Mouse (Mus musculus) ES-E14 (cell line): ENCODE results near the gene Lrp4. TPM values are rescaled to one million over a fixed set of nuclear protein-coding genes. Genes with fewer than 3 reads are reported as not detected.

Experiments used
- DNase-seq: peaks from one replicate; pipeline ENCODE4 v3.0.0-alpha.2; 2013; ENCODE audit warnings: low read depth, low spot score
- H3K27ac ChIP-seq: 2 replicates; pipeline ENCODE4 v1.5.1; 2012; ENCODE audit warnings: low read depth, mild to moderate bottlenecking, low read length, moderate library complexity, mixed read lengths; ENCODE audit not compliant: poor library complexity, insufficient read depth, severe bottlenecking
- H3K36me3 ChIP-seq: 2 replicates; pipeline ENCODE4 v1.6.1; 2012; ENCODE audit warnings: mild to moderate bottlenecking, low read length, moderate library complexity, mixed read lengths; ENCODE audit not compliant: control insufficient read depth, poor library complexity, insufficient read depth, severe bottlenecking
- H3K4me1 ChIP-seq, 2 experiments: fragments of 150-350 bp in 1 of 2; sonication (generic) in 1 of 2; 2 replicates each; pipeline ENCODE4 v1.6.1; 2012; ENCODE audit warnings: low read length in 2 of 2, mild to moderate bottlenecking in 1 of 2, mixed read lengths in 1 of 2; ENCODE audit not compliant: control insufficient read depth in 2 of 2, insufficient read depth in 2 of 2, poor library complexity in 1 of 2
- H3K4me3 ChIP-seq, 2 experiments: fragments of 150-350 bp in 1 of 2; sonication (generic) in 1 of 2; 2 replicates each; pipeline ENCODE4 v1.5.1; 2012; ENCODE audit warnings: low read length in 2 of 2, low read depth in 1 of 2, mild to moderate bottlenecking in 1 of 2, mixed read lengths in 1 of 2; ENCODE audit not compliant: insufficient read depth in 1 of 2, poor library complexity in 1 of 2, severe bottlenecking in 1 of 2
- H3K9ac ChIP-seq: 2 replicates; pipeline ENCODE4 v1.6.1; 2012; ENCODE audit warnings: low read depth, mild to moderate bottlenecking, low read length, mixed read lengths; ENCODE audit not compliant: poor library complexity, insufficient read depth, severe bottlenecking
- H3K9me3 ChIP-seq: fragments of 150-350 bp; sonication (generic); 2 replicates; pipeline ENCODE4 v1.6.1; 2012; ENCODE audit warnings: low read depth, mild to moderate bottlenecking, low read length; ENCODE audit not compliant: control insufficient read depth, insufficient read depth
- CHD2 ChIP-seq: IDR thresholded peaks from 2 replicates; pipeline ENCODE4 v1.6.1; 2014; ENCODE audit warnings: mild to moderate bottlenecking, low read depth, low read length, inconsistent platforms
- HCFC1 ChIP-seq: IDR thresholded peaks from 2 replicates; pipeline ENCODE4 v1.6.1; 2012; ENCODE audit warnings: low read length, inconsistent platforms, borderline replicate concordance; ENCODE audit not compliant: insufficient read depth
- MAFK ChIP-seq: IDR thresholded peaks from 2 replicates; pipeline ENCODE4 v1.6.1; 2014; ENCODE audit warnings: mild to moderate bottlenecking, low read depth, low read length, inconsistent platforms; ENCODE audit not compliant: insufficient read depth
- ZC3H11A ChIP-seq: IDR thresholded peaks from 2 replicates; pipeline ENCODE4 v1.6.1; 2012; ENCODE audit warnings: low read depth, mild to moderate bottlenecking, inconsistent platforms, low read length, borderline replicate concordance
- ZNF384 ChIP-seq: IDR thresholded peaks from 2 replicates; pipeline ENCODE4 v1.6.1; 2012; ENCODE audit warnings: low read depth, low read length, inconsistent platforms
- in situ Hi-C, 2 experiments: fragments of 600-800 bp; cut with MboI; formaldehyde crosslinking; loops; one replicate each; pipeline ENCODE4 v1.15.1; 2025; ENCODE audit warnings: low sequenced_read_pairs in 2 of 2, inconsistent platforms in 1 of 2; ENCODE audit not compliant: unreplicated experiment in 2 of 2
- total RNA-seq: library from RNA; depleted of rRNA; stranded (reverse); fragments of 300-350 nt; gene quantifications from 2 replicates; pipeline ENCODE4 v1.2.3, GENCODE M21; 2012; rRNA removed

Gene Lrp4
- 14.2 and 23.4 TPM in 2 replicates for total RNA-seq

GRCm38 (mm10) chr2:91457259-91457655, at the start of gene Lrp4:
TSS of gene Lrp4 (plus strand) at chr2:91457511.
- TF ChIP-seq CHD2 (no peak), ZC3H11A (no peak), ZNF384 (no peak), MAFK (no peak), HCFC1 (no peak)
- in situ Hi-C loops: no loop called here
- peaks cover 2 to 6% of the 10 kb centered on the region in 2 experiments; a peak in 2 of 4 replicates for H3K4me1 ChIP-seq
- H3K9ac ChIP-seq: peak within 1 kb of the TSS; percentile 70
- no peaks in the 10 kb centered on the region for H3K9me3 ChIP-seq
- no peak within 1 kb of the TSS for H3K27ac ChIP-seq
- H3K4me3 ChIP-seq: peak within 1 kb of the TSS; percentile 84 to 91
- DNase-seq: no peak
- H3K36me3 ChIP-seq: no peaks in the 10 kb centered on the region

DNA sequence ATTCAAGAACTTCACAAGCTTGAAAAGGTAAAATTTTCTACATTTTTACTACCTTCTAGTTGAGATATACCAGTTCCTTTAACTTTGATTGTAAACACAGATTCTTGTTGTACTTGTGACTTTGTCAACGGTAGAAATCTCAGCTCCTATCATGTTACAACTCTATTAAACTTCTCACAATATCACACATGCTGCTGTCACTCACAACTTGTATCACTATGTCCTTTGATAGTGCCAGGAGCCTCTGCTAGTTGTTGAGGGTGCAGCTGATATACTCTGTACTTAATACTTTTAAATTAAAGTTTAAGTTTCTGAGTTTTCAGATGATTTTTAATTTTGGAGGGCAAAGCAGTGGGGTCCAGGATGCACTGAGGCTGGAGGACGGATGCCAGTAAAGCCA, 49.3 kb upstream of the Lrp4 start:
- in situ Hi-C loops: no loop called here
- H3K9me3 ChIP-seq: no peaks in the 10 kb centered on the region
- H3K4me1 ChIP-seq: peaks cover 0 to 4% of the 10 kb centered on the region in 2 experiments; a peak in 2 of 4 replicates
- H3K27ac ChIP-seq: no peak overlapping the region
- H3K9ac ChIP-seq: no peak overlapping the region
- no peak for DNase-seq
- no peaks in the 10 kb centered on the region for H3K36me3 ChIP-seq
- TF ChIP-seq ZNF384: no peak
- no peak for TF ChIP-seq MAFK
- TF ChIP-seq ZC3H11A: no peak
- TF ChIP-seq CHD2: no peak
- TF ChIP-seq HCFC1: no peak
- H3K4me3 ChIP-seq: no peak overlapping the region

GRCm38 (mm10) chr2:91411473-91411872, 45.8 kb upstream of the Lrp4 start:
- Histone ChIP-seq H3K4me1 (no peaks in the 10 kb centered on the region), H3K4me3 (no peak overlapping the region), H3K9me3 (no peaks in the 10 kb centered on the region), H3K27ac (no peak overlapping the region), H3K9ac (no peak overlapping the region), H3K36me3 (no peaks in the 10 kb centered on the region)
- TF ChIP-seq HCFC1 (no peak), CHD2 (no peak), ZNF384 (no peak), MAFK (no peak), ZC3H11A (no peak)
- no peak for DNase-seq
- in situ Hi-C loops: no loop called here

- Histone ChIP-seq H3K9me3 (no peaks in the 10 kb centered on the region), H3K36me3 (no peaks in the 10 kb centered on the region), H3K9ac (no peak overlapping the region), H3K4me3 (no peak overlapping the region), H3K4me1 (no peaks in the 10 kb centered on the region), H3K27ac (no peak overlapping the region)
- DNase-seq: no peak
- TF ChIP-seq ZNF384 (no peak), HCFC1 (no peak), ZC3H11A (no peak)
- in situ Hi-C loops: no loop called here
These were observed 45.0 kb upstream of the Lrp4 start for GRCm38 (mm10) chr2:91412361-91412760.

GRCm38 (mm10) chr2:91413811-91414210, 43.5 kb upstream of the Lrp4 start:
- no peak for DNase-seq
- no peak overlapping the region for H3K4me3 ChIP-seq
- H3K36me3 ChIP-seq: no peaks in the 10 kb centered on the region
- no peaks in the 10 kb centered on the region for H3K9me3 ChIP-seq
- TF ChIP-seq CHD2 (no peak), HCFC1 (no peak), ZNF384 (no peak), ZC3H11A (no peak), MAFK (no peak)
- no peak overlapping the region for H3K27ac ChIP-seq
- in situ Hi-C loops: no loop called here
- no peaks in the 10 kb centered on the region for H3K4me1 ChIP-seq
- no peak overlapping the region for H3K9ac ChIP-seq
